Mouse (Mus musculus): Measurements from ENCODE around the gene Akr1c14. TPM values are rescaled to one million over a fixed set of nuclear protein-coding genes. Genes with fewer than 3 reads are reported as not detected.

The Akr1c14 gene
- total and polyA plus RNA-seq, 2 experiments from 2014 or later: 0.66 to 1.1 TPM

GRCm38 (mm10) chr13:4131317-4131716 lies 82.5 kb downstream of the Akr1c14 start:
- TF ChIP-seq CTCF (IDR thresholded peaks at IDR 0.05): no peak
- Histone ChIP-seq H3K27ac (ENCODE audit: low read depth, low read length) (no peak overlapping the region), H3K27me3 (ENCODE audit: insufficient read depth, low read length) (no peaks in the 10 kb centered on the region), H3K36me3 (ENCODE audit: insufficient read depth, low read length) (no peaks in the 10 kb centered on the region), H3K4me2 (ENCODE audit: low read depth, low read length, poor library complexity, severe bottlenecking) (no peak overlapping the region), H3K9me3 (ENCODE audit: low read length) (no peaks in the 10 kb centered on the region), H3K4me1 (ENCODE audit: insufficient read depth, low read length) (no peaks in the 10 kb centered on the region), H3K9ac (replicated peaks; ENCODE audit: low read length, poor library complexity, severe bottlenecking) (no peak overlapping the region), H3K4me3 (ENCODE audit: low read depth, low read length) (no peak overlapping the region)
- DNase-seq (ENCODE audit: low spot score) (no peak), ATAC-seq (ENCODE audit: low FRiP score) (no peak)
- 71% methylated on average over 1 of the region's 1 CpGs for WGBS

GRCm38 (mm10) chr13:4131721-4132120 lies 82.9 kb downstream of the Akr1c14 start:
- Histone ChIP-seq H3K36me3 (ENCODE audit: insufficient read depth, low read length) (no peaks in the 10 kb centered on the region), H3K27ac (ENCODE audit: low read depth, low read length) (no peak overlapping the region), H3K27me3 (ENCODE audit: insufficient read depth, low read length) (no peaks in the 10 kb centered on the region), H3K9me3 (ENCODE audit: low read length) (no peaks in the 10 kb centered on the region), H3K4me2 (ENCODE audit: low read depth, low read length, poor library complexity, severe bottlenecking) (no peak overlapping the region), H3K4me1 (ENCODE audit: insufficient read depth, low read length) (no peaks in the 10 kb centered on the region), H3K4me3 (ENCODE audit: low read depth, low read length) (no peak overlapping the region), H3K9ac (replicated peaks; ENCODE audit: low read length, poor library complexity, severe bottlenecking) (no peak overlapping the region)
- DNase-seq (ENCODE audit: low spot score): no peak
- no peak for ATAC-seq (ENCODE audit: low FRiP score)
- no peak for TF ChIP-seq CTCF (IDR thresholded peaks at IDR 0.05)
- WGBS: 76% methylated on average over 3 of the region's 3 CpGs

GRCm38 (mm10) chr13:4133070-4133469 lies 84.3 kb downstream of the Akr1c14 start:
- H3K27ac ChIP-seq (ENCODE audit: low read depth, low read length): no peak overlapping the region
- TF ChIP-seq CTCF (IDR thresholded peaks at IDR 0.05): peak; percentile 37
- ATAC-seq (ENCODE audit: low FRiP score) (no peak), DNase-seq (ENCODE audit: low spot score) (no peak)
- 33% methylated on average over 2 of the region's 2 CpGs for whole genome bisulfite sequencing
- no peaks in the 10 kb centered on the region for H3K4me1 ChIP-seq (ENCODE audit: insufficient read depth, low read length)
- no peak overlapping the region for H3K9ac ChIP-seq (replicated peaks; ENCODE audit: low read length, poor library complexity, severe bottlenecking)
- no peak overlapping the region for H3K4me3 ChIP-seq (ENCODE audit: low read depth, low read length)
- H3K36me3 ChIP-seq (ENCODE audit: insufficient read depth, low read length): no peaks in the 10 kb centered on the region
- H3K4me2 ChIP-seq (ENCODE audit: low read depth, low read length, poor library complexity, severe bottlenecking): no peak overlapping the region
- H3K9me3 ChIP-seq (ENCODE audit: low read length): no peaks in the 10 kb centered on the region
- no peaks in the 10 kb centered on the region for H3K27me3 ChIP-seq (ENCODE audit: insufficient read depth, low read length)

Other genes starting within 250 kb of the Akr1c14 start
- 0.44 TPM in 1 of 2 replicates, not detected in the other for gene Calml3, start 244.7 kb upstream of the Akr1c14 start, total RNA-seq (2014; rRNA removed)
- not detected in 2 replicates for gene Calml3, start 244.7 kb upstream of the Akr1c14 start, polyA plus RNA-seq (2015; fragmentation: Nextera tagmentation; extraction: Ambion mirVana)
- gene Calm4, start 211.3 kb upstream of the Akr1c14 start, total RNA-seq (2014; rRNA removed): 3.7 TPM in 1 of 2 replicates, not detected in the other
- gene Calm4, start 211.3 kb upstream of the Akr1c14 start, polyA plus RNA-seq (2015; fragmentation: Nextera tagmentation; extraction: Ambion mirVana): not detected in 2 replicates
- not detected in 2 replicates for gene Calm5, start 194.8 kb upstream of the Akr1c14 start, total RNA-seq (2014; rRNA removed)
- gene Calm5, start 194.8 kb upstream of the Akr1c14 start, polyA plus RNA-seq (2015; fragmentation: Nextera tagmentation; extraction: Ambion mirVana): not detected in 2 replicates
- 16.7 and 17.7 TPM in 2 replicates for gene Net1, start 130.8 kb upstream of the Akr1c14 start, total RNA-seq (2014; rRNA removed)
- 12.3 and 14.3 TPM in 2 replicates for gene Net1, start 130.8 kb upstream of the Akr1c14 start, polyA plus RNA-seq (2015; fragmentation: Nextera tagmentation; extraction: Ambion mirVana)
- not detected in 2 replicates for gene Tubal3, start 130.7 kb upstream of the Akr1c14 start, total RNA-seq (2014; rRNA removed)
- not detected in 2 replicates for gene Tubal3, start 130.7 kb upstream of the Akr1c14 start, polyA plus RNA-seq (2015; fragmentation: Nextera tagmentation; extraction: Ambion mirVana)
- gene Ucn3, start 103.7 kb upstream of the Akr1c14 start, total RNA-seq (2014; rRNA removed): 0.14 and 0.71 TPM in 2 replicates
- gene Ucn3, start 103.7 kb upstream of the Akr1c14 start, polyA plus RNA-seq (2015; fragmentation: Nextera tagmentation; extraction: Ambion mirVana): 0.27 and 0.29 TPM in 2 replicates
- gene Akr1c18, start 101.6 kb downstream of the Akr1c14 start, total RNA-seq (2014; rRNA removed): not detected in 2 replicates
- not detected in 2 replicates for gene Akr1c18, start 101.6 kb downstream of the Akr1c14 start, polyA plus RNA-seq (2015; fragmentation: Nextera tagmentation; extraction: Ambion mirVana)
- 1.8 TPM in 1 of 2 replicates, not detected in the other for gene Akr1c13, start 142.1 kb downstream of the Akr1c14 start, total RNA-seq (2014; rRNA removed)
- 1.1 and 1.5 TPM in 2 replicates for gene Akr1c13, start 142.1 kb downstream of the Akr1c14 start, polyA plus RNA-seq (2015; fragmentation: Nextera tagmentation; extraction: Ambion mirVana)
- gene Akr1c19, start 179.7 kb downstream of the Akr1c14 start, total RNA-seq (2014; rRNA removed): 3.6 and 5.2 TPM in 2 replicates
- gene Akr1c19, start 179.7 kb downstream of the Akr1c14 start, polyA plus RNA-seq (2015; fragmentation: Nextera tagmentation; extraction: Ambion mirVana): 7.6 TPM in 2 replicates
- not detected in 2 replicates for gene Akr1c12, start 230.4 kb downstream of the Akr1c14 start, total RNA-seq (2014; rRNA removed)
- gene Akr1c12, start 230.4 kb downstream of the Akr1c14 start, polyA plus RNA-seq (2015; fragmentation: Nextera tagmentation; extraction: Ambion mirVana): 0.17 and 0.29 TPM in 2 replicates

All from midbrain, postnatal 0 days (tissue).